Mouse (Mus musculus) heart, adult 8-10 months (tissue): ENCODE measurements around the gene Hoxd10. TPM values are rescaled to one million over a fixed set of nuclear protein-coding genes. Genes with fewer than 3 reads are reported as not detected.

Source experiments
- DNase-seq: peaks from one replicate; pipeline ENCODE4 v3.0.0; 2022; ENCODE audit warnings: low spot score
- total RNA-seq, 4 experiments: library from RNA; stranded (reverse); gene quantifications; 2 replicates each; pipeline ENCODE4 v1.2.4; 2022

Hoxd10 gene
- total RNA-seq, 4 experiments from 2014 or later: 0.12 TPM; not detected in 3

GRCm38 (mm10) chr2:74695813-74696430 lies 4.2 kb downstream of the Hoxd10 start:
- no peak for DNase-seq

- DNase-seq: no peak
Observed at GRCm38 (mm10) chr2:74696442-74697335, 5.0 kb downstream of the Hoxd10 start.

- DNase-seq: no peak
Observed at GRCm38 (mm10) chr2:74697567-74698121, 5.9 kb downstream of the Hoxd10 start, which contains the start of gene Hoxd9. Hoxd9 (plus strand) TSS chr2:74697727.

- DNase-seq: no peak
Observed at GRCm38 (mm10) chr2:74698201-74699052, 6.7 kb downstream of the Hoxd10 start.

- no peak for DNase-seq
Observed at GRCm38 (mm10) chr2:74699053-74699430, 7.3 kb downstream of the Hoxd10 start.

- DNase-seq: no peak
Observed at GRCm38 (mm10) chr2:74699664-74700545, 8.2 kb downstream of the Hoxd10 start.

GRCm38 (mm10) chr2:74700546-74701112 lies 8.9 kb downstream of the Hoxd10 start:
- DNase-seq: no peak

- peak; percentile 78 for DNase-seq
Observed at GRCm38 (mm10) chr2:74701949-74702819, 10.5 kb downstream of the Hoxd10 start.

- no peak for DNase-seq
Observed at GRCm38 (mm10) chr2:74702820-74703219, 11.1 kb downstream of the Hoxd10 start.

GRCm38 (mm10) chr2:74703317-74703716 lies 11.6 kb downstream of the Hoxd10 start:
- DNase-seq: no peak

- DNase-seq: no peak
Observed at GRCm38 (mm10) chr2:74703720-74704392, 12.1 kb downstream of the Hoxd10 start.

GRCm38 (mm10) chr2:74704393-74704998 lies 12.8 kb downstream of the Hoxd10 start, which contains the start of gene Hoxd8:
Hoxd8 (plus strand) TSS chr2:74704615.
- no peak for DNase-seq

- no peak for DNase-seq
Observed at GRCm38 (mm10) chr2:74704999-74705466, 13.3 kb downstream of the Hoxd10 start.

- no peak for DNase-seq
Observed at GRCm38 (mm10) chr2:74705467-74706089, 13.9 kb downstream of the Hoxd10 start.

- no peak for DNase-seq
Observed at GRCm38 (mm10) chr2:74706393-74706960, 14.8 kb downstream of the Hoxd10 start.

GRCm38 (mm10) chr2:74707599-74707998 lies 15.9 kb downstream of the Hoxd10 start:
- DNase-seq: no peak

- no peak for DNase-seq
Observed at GRCm38 (mm10) chr2:74708676-74709075, 17.0 kb downstream of the Hoxd10 start.
